ENCODE assay signal across 8 mouse cellular contexts in the genomic region with DNA sequence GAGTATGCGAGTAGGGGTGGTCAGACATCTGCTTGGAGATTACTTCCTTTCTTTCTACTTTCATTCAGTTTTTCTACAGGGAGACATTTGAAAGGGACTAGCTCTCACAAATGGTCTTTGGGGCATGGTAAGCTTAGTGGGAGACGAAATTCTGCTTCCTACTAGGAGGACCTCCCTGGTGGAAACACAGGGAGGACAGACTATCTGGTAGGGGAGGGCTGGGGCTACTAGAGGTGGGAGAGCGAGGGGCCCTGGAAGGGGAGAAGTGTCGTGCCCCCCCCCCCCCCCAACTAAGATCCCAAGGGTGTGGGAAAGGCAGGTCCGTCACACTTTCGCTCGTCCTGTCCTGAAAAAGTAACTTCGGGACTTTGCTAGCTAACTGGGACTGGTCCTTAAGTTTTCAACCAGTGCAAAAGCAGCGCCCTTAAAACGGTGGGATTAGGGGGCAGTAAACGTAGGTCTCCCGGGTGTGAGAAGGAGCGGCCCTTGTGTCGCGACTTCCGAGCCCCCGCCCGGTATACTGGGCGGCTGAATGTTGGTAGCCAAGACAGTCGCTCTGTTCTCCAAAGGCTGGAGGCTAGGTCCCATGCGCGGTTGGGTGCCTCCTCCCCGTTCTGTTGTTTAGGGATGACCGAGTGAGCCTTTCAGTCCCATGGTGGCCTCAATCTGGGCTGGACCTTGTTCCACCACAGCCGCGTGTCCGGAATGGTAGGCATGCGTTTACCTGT.
DNase-seq lines count a peak whose midpoint lies in the region; ATAC-seq lines count a peak whose summit lies in the region.

No protein-coding gene starts in this region.

- peak; percentile 5 to 8 for DNase-seq in cerebellum, postnatal 10 days
- DNase-seq in cerebellum, postnatal 25 days = no peak
- peak; percentile 16 for DNase-seq in embryo, embryonic 10 days (ENCODE audit: low spot score)
- peak; percentile 86 for DNase-seq in midbrain, embryonic 11.5 days (ENCODE audit: low spot score, missing footprints)
- no peak for DNase-seq in thymus, postnatal 14 days
- no peak for DNase-seq in left cerebral cortex, postnatal 4 days
- no peak for DNase-seq in spleen, postnatal 14 days (ENCODE audit: low spot score in 2 of 2)

- 17% methylated on average over 27 of the region's 28 CpGs for WGBS in hindbrain, embryonic 12.5 days
- WGBS in midbrain, embryonic 11.5 days = 15% methylated on average over 21 of the region's 28 CpGs

- intact Hi-C loops in left cerebral cortex, postnatal 4 days (cut with DNase I) = no loop called here

- no peaks in the 10 kb centered on the region for H3K36me3 ChIP-seq in hindbrain, embryonic 12.5 days
- H3K36me3 ChIP-seq in midbrain, embryonic 11.5 days (ENCODE audit: control insufficient read depth, insufficient read depth, low read length) = no peaks in the 10 kb centered on the region

- H3K9ac ChIP-seq in hindbrain, embryonic 12.5 days = no peak overlapping the region
- H3K9ac ChIP-seq in midbrain, embryonic 11.5 days (ENCODE audit: low read length) = no peak overlapping the region; the same call in 1 of the 2 replicates

- no peaks in the 10 kb centered on the region for H3K4me1 ChIP-seq in hindbrain, embryonic 12.5 days
- no peaks in the 10 kb centered on the region for H3K4me1 ChIP-seq in midbrain, embryonic 11.5 days (ENCODE audit: control insufficient read depth, insufficient read depth, low read length)

- peaks cover 13% of the 10 kb centered on the region for H3K27me3 ChIP-seq in hindbrain, embryonic 12.5 days
- no peaks in the 10 kb centered on the region for H3K27me3 ChIP-seq in midbrain, embryonic 11.5 days (ENCODE audit: control insufficient read depth, insufficient read depth, low read length)

- H3K4me3 ChIP-seq in hindbrain, embryonic 12.5 days = peak overlapping the region; percentile 36
- H3K4me3 ChIP-seq in midbrain, embryonic 11.5 days (ENCODE audit: low read depth, low read length) = peak overlapping the region; percentile 34

- H3K9me3 ChIP-seq in hindbrain, embryonic 12.5 days (replicated peaks) = no peaks in the 10 kb centered on the region
- no peaks in the 10 kb centered on the region for H3K9me3 ChIP-seq in midbrain, embryonic 11.5 days (ENCODE audit: control insufficient read depth, low read length)

- peak overlapping the region; percentile 66 for H3K4me2 ChIP-seq in hindbrain, embryonic 12.5 days (replicated peaks)
- H3K4me2 ChIP-seq in midbrain, embryonic 11.5 days = peak overlapping the region; percentile 66

- no peak overlapping the region for H3K27ac ChIP-seq in hindbrain, embryonic 12.5 days
- H3K27ac ChIP-seq in midbrain, embryonic 11.5 days (ENCODE audit: low read depth, low read length) = no peak overlapping the region

- peak; percentile 40; the same call in 1 of the 2 replicates for ATAC-seq in hindbrain, embryonic 12.5 days (ENCODE audit: low FRiP score)
- peak; percentile 43 for ATAC-seq in midbrain, embryonic 11.5 days (ENCODE audit: low FRiP score)

Comparison
In these comparisons a context has a peak if more than half of its experiments do, and no peak if none do; other contexts are left out.
1. DNase-seq: peak in cerebellum, postnatal 10 days (2 of 2), embryo, embryonic 10 days (single experiment) and midbrain, embryonic 11.5 days (single experiment); none in cerebellum, postnatal 25 days (0 of 2), thymus, postnatal 14 days (single experiment), left cerebral cortex, postnatal 4 days (single experiment) and spleen, postnatal 14 days (0 of 2).